Mouse (Mus musculus) adrenal gland, postnatal 10 days (tissue): ENCODE measurements at regions not wholly inside any gene's neighbourhood (a gene's known extent, or its start where the extent isn't known, plus 50 kb on each side); places are given as distances from the start of the nearest gene placed in this dataset.
A peak's percentile ranks its signal among the peaks of the same experiment; 100 is the strongest.

Source experiments
- DNase-seq: peaks from one replicate; pipeline ENCODE4 v3.0.0; 2021; ENCODE audit warnings: mixed read lengths

DNA sequence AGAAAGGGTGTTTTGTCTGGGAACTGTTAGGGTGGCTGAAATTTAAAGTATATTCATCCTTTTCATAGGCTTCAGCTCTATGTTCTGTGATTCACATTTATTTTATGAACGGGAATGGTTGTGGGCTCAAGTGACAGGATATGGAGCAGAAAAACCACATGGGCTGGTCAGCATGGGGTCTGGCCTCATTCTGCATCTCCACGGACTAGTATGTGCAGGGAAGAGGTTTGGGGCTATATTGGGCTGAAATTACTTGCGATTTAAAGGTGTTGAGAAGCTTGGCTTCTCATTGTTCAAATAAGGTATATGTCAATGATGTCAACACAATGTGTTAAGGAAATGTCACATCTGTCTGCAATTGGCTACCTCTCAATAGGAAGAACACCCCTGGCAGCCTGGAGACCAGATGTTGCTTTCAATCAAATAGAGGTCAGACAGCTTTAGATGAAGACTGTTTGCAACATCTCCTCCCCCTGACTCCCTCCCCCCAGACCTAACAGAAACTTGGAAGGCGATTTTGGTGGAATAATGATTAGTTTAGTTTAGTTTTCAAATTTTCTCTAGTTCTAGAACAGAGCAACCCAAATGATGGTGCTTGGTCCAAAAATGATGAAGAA lies 777.0 kb downstream of the Slc4a3 start:
- DNase-seq: no peak

DNA sequence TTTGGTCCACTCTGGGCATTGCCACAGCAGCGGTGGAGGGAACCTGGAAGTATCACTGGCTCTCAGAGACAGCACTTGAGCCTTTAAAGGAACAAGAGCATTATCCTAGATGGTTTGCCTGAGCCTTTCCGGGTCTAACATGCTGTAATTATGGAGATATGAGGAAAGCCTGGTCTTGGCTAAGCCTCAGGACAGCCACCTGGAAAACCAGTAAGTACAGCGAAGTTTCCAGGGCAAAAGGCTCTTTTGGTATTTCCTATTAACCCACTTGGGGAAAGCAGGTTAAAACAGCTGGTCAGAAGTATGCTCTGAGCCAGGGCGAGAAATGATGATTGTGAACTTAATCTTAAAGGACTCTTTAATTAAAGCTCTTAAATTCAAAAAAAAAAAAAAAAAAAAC lies 777.5 kb downstream of the Slc4a3 start:
- DNase-seq: no peak

DNA sequence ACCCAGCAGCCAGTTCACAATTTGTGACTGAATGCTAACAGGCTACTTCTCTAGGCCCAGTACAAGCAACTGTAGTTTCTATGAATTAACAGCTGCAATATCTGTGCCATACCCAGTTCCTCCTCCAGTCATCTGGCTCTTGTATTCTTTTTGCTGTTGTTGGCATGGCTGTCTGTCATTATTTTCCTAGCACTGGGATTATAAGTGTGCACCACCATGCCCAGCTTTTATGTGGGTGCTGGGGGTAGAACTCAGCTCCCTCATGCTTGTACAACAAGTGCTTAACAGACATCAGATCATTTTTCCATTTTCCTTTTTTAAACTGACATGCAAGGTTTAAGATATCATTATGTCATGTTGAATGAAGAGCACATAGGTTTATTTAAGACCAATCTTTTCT lies 789.9 kb downstream of the Slc4a3 start:
- no peak for DNase-seq

DNA sequence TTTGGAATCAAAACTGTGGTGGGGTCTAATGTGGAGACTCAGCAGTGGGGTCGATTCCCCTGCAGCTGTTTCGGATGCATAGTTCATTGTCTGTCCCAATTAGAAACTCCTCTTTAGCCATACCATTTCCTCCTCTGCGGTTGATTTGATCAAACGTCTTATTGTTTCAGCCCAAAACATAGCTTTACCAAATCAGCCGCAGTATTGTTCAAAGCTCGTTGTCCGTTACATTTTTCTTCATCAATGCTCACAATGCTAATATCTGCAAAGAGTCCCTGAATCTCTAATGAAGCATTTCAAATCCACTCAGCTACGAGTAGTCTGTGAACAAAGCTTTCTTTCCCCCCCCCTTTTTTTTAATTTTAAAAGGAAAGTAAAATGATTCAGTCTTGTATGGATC lies 816.0 kb downstream of the Slc4a3 start:
- DNase-seq: no peak

DNA sequence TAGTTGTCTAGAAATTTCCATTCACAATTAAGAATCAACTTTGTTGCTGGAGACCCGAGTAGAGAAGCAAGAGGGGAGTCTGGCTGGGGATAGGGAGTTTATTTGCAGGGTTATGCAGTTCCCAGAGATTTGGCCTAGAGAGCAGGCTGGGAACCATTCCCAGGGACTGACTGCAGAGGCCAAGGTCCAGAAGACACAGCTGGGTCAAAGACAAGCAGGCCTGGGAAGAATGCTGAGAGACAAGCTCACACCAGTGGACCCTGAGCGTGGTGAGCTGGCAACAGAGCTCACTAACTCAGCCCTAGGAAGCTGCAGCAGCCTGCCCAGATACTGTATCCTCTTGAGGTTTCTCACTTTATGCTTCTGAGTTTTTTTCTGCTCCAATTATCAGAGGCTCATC lies 827.9 kb downstream of the Slc4a3 start:
- DNase-seq: peak; percentile 38

DNA sequence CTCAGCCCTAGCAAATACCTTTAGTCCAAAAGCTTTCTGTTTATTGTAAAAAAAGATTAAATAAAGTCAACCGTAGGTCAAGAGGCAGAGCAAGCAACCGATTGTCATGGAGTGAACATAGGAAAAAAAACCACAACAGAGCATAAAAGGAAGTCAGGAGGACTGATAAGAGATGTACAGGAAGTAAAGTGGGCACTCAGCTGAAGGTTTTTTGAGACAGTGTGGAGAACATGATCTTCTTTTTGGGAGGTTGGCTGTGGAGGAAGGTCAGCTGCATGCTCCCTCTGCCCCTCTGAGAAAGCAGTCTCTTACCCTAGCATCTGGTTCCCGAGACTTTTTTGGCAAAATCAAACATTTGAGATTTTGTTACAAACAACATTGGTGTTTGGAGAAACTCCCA lies 832.1 kb downstream of the Slc4a3 start:
- no peak for DNase-seq

DNA sequence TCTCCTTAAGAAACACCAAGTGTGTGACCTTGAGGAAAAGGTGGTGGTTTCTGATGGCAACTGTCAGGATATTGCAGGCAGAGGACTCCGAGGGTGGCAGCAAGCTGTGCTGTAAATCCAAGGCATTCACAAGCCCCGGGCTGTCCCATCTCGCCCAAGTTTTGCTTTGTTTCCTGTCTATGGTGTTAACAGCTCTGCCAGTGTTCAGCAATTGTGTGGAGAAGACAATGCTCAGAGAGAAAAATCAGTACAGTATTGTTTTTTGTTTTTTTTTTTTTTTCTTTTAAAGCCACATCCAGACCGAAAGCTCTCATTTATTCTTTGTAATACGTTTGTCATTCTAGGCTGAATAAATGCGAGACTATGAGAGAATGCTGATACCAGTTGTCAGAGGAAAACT lies 846.5 kb downstream of the Slc4a3 start:
- DNase-seq: no peak

DNA sequence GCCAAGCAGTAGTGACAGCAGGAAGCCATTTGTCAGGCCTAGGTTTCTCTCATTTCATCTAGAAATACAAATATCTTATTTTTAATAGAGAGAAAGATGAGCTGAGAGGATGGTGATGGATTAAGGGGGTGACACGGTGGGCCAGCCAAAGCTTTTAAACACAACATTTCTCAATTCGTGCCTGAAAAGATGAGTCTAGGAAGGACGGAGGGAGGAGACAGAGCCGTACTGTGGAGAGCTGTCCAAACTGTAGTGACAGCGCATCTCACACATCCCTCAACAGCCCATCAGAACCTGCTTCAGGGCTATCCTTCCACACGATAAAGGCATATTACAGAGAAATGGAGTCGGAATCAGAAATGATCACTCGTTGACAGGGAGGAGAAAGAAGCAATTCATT lies 848.0 kb downstream of the Slc4a3 start:
- DNase-seq: no peak

DNA sequence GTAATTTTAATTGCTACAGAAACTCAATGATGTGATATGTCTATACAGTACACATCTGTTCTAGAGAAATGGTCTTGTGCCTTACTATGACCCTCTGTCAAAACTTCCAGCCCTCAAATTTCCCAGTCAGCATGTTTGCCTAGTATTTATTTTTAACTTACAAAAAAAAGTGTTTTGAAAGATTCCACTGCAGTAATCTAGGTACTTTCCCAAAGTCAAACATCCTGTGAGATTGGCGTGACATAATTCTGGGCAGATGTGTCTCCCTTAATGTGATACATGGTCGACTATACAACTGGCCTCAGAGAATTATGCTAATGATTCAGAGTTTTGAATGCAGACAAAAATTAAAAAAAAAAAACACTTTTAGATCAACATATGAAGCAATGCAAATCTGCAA lies 856.8 kb downstream of the Slc4a3 start:
- no peak for DNase-seq

DNA sequence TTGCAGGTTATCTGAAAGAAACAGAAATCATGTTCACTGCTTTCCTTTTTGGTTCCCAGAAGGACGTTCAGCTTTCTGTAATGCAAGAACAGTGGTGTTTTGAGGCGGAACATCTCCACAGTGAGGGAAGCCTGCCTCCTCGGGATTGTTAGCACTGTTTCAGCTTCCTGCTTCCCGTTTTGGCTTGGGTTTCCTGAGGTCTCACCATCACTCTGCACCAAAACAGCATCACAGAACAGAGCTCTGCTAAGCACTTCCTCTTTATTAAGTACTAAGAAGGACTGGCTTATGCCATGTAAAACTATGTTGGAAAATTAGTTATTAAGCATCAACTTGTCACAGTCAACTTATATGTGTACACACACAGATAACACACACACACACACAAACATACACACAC lies 857.9 kb downstream of the Slc4a3 start:
- no peak for DNase-seq

DNA sequence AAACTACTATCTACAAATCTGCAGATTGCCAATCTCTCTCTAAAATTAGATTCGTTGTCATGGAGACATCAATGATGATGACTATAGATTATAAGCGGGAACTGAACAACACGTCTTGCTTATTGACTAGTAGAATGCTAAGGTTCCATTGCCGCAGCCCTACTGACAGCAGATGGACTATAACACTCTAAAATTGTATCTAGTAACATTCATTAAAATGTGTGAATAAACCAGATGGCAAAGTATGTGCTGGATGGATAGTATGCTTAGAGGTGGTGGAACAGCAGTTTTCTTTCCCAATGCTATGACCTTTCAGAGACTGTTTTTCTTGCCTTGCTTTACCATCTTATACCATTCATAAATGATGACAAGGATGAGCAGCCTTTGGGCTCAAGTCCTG lies 864.7 kb downstream of the Slc4a3 start:
- DNase-seq: no peak

DNA sequence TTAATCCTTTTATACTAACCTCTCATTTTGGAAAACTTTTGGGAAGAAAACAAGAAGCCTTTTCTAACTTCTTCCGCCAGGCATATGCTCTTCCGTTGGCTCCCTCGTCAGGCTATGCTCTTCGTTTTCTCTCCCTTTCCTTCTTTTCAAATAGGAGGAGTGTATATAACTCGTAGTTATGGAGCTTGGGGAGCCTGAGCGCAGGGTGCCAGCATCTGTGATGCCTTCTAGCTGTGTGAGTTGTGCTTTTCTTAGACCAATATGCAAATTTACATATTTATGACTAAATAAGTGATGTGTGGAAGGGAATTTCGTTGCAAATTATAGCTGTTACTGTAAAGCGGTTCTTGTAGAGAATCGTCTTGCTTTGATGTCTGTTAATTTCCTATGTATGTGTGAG lies 874.5 kb downstream of the Slc4a3 start:
- no peak for DNase-seq

DNA sequence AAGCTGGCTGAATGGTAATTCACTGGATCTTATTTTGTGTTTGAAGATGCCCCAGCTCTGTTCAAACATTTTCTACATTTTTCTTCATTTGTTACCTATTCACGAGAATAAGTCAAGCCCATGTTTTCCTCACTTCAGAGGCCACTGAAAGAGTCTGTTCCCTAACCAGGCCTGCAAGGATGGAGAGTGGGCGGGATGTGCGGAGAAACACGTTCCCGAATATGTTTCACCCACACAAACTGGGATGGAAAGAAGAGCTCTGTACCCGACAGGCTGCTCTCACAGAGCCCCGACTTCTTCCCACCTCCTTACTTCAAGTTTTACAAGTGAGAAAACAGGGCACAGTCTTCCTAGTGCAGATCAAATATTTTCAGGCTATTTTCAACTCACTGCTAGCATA lies 881.4 kb downstream of the Slc4a3 start:
- no peak for DNase-seq

DNA sequence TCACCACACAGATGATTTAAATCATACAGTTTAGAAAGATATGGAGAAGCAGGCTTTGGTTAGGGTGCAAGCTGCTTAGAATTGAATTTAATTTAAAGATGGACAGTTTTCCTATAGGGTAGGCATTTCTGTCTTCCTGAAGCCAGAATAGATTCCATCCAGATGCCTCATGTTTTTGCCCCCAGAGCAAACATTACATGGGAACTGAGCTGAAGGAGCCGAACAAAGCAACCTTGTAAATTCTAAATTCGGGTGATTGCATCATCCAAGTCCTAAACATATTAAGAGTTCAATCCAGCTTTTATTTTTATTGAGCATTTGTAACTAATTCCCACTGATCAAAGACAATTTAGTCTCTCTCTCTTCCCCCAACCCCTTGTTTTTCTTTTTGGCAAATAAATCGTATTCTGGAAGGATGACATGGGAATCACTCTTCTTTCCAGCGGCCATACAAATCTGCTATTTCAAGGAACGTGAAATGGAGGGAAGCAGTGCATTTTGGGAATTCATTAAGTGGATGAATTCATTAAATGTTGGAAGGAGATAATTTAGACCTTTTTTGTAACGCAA lies 884.1 kb downstream of the Slc4a3 start:
- DNase-seq: no peak

DNA sequence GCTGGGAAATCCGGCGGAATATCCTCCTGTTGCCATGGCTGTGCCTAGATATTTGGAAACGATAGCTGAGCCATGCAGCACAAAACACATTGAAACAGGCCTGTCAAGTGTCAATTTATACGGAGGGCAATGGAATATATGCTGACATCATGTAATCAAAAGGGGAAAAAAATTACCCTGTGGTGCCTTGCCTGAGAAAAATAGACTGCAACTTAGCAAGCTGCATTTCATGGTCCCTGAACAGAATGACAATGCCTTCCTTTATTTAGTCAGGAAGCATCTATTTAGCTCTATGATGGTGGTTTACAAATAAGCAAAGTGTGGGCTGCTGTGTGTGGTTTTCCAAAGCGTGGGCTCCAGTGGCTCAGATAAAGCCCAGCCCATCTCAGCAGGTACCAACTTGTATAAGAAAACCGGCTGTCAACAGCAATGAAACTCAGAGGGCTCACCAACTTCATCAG lies 887.4 kb downstream of the Slc4a3 start:
- no peak for DNase-seq

DNA sequence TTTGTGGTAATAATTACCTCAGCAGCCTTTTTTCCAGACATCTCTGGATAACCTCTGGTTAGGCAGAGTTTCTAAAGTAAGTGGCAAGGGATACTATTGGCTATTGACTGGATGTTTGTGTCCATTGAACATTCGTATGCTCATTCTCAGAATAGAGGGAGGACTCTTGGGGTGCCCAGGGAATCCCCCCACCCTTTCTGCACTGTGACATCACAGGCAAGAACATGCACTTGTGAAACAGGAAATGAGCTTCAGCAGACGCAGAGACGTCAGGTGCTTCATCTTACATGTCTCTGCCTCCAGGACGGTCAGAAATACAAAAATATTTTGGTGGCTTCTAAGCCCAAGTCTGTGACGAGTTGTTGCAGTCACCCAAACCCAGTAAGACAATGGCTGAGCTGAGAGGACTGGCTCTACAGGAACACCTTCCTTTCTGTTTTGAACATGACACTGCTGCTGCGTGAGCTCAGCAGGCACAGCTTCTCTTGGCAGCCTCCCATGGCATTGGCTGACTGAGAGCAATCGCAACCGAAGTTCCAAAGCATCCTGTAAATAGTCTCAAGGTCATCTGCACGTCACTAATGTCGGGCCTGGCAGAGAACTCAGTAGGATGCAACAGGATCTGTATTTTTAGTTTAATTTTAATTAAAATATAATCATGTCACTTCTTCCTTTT lies 904.6 kb downstream of the Slc4a3 start:
- DNase-seq: peak; percentile 69

DNA sequence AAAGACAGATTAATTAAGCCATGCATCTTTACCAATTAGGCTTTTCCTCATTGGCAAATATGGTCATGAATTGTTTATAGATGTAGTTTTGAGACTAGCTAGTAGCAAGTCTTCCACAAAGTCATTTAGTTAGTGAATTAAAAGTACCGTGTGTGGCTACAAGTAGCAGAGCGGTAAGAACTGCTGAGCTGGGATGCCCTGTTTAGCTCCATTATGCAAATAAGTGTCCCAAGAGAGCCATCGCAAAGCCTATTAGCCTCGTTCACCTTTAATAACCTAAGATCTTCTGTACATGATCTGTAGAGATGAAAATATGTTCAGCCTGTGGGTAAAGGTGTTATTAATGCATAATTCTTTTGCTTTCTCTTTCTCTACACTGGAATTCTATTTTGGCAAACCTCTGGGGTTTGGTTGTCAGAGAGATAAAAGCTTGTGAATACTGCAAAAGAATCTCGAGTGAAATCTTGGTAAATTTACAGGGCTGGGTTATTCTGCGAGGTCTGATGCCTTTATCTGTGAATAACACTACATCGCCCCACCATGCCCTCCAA lies 907.2 kb downstream of the Slc4a3 start:
- DNase-seq: no peak

DNA sequence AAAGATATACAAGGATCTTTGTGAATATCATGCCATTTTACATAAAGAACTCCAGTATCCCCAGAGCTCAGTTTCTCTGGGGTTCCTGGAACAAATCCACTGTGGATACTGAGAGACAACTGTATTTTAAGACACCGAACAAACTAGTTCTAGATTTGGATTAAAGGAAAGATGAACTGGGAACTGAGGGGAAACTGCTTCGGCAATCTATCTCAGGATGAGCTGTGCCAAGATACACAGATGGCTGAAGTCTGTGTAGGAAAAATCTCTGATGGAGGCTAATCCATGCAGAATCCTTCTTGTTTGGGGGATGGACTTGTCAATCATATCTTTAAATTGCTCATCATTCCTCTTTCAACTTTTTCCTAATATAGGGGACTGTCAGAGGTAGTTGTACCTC lies 920.5 kb downstream of the Slc4a3 start:
- no peak for DNase-seq

DNA sequence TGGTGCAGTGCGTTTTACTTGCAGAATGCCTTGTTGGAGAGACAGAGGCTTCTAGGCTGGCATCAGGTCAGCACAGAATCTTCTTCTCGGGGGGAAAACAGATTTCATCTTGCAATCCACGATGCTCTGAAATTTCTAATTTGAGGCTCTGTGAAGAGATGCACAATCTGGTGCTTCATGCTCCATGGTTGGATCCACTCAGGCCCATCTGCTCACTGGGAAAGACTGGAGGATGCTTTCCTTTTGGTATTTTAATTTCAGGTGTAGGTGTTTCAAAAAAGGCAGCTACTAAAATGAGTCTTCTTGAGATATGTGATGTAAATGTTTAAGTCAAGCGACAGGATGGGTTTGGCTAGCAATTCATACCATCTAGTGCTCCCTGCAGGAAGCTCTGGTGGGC lies 938.1 kb downstream of the Slc4a3 start:
- no peak for DNase-seq

DNA sequence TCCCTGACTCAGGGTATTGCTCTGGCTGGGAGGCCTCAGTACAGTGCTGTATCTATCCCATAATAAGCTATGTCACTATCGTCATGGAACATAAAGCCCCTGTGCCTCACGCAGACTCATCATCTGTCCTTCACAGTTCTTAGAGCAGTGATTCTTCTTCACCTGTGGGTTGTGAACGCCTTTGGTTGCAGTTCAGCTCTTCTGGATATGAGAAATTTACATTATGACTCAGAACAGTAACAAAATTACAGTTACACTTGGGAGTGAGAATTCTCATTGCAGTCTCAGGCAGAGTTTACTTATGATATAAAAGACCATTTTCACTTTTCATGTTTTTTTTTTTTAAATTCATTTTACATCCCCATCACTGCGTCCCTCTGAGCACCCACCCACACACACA lies 941.4 kb downstream of the Slc4a3 start:
- DNase-seq: no peak

DNA sequence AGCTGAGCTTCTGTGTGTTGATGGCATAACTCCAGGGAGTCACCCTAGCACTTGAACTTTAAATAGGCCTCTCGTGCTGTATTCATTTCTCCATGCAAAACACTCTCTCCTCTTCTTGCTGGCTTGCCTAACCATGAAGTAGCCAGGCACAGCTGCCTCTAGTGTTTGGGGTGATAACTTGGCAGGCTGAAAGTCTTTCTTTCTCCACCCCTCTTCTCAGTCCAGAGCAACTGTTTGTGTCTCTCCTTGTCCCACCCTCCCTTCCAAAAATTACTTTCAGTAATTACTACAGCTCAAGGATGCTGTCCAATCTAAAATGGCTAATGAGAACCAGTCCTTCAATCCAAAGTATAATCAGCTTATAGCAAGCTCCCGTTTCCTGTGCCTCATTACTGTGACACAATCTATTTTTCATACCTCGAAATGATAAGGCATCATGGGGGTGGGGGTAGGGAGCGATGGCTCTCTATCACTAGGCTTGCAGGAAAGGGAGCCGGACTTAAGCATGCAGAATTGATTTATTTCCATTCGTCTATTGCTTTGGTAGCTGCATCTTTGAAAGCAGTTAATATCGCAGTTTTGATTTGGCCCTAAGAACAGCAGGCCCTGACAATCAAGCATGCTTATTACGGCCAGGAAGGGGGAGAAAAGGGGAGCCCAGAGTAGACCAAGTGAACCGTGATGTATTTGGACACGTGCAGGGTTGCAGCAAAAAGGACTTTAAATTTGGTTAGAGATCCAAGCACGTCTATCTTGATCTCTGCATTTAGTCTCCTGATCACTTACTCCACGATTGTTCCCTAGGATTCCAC lies 943.8 kb downstream of the Slc4a3 start:
- DNase-seq: peak; percentile 1

DNA sequence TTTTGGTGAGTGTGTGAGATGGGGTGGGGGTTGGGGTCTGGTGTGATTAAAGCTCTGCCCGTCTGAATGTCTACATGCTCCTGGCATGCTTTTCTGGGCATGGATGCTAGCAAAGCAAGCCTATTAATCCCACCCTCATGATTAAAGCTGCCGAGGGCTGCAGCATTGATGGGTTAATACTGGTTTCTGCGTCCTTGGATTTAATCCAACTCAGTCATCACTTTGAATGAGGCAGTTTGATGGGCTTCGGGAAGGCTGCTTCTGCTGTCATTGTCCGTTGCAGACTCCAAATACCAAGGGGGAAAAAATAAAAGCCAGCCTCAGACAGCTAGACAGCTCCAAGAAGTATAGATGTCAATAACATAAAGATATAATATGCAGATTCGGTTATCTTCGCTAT lies 944.7 kb downstream of the Slc4a3 start:
- peak; percentile 30 for DNase-seq

DNA sequence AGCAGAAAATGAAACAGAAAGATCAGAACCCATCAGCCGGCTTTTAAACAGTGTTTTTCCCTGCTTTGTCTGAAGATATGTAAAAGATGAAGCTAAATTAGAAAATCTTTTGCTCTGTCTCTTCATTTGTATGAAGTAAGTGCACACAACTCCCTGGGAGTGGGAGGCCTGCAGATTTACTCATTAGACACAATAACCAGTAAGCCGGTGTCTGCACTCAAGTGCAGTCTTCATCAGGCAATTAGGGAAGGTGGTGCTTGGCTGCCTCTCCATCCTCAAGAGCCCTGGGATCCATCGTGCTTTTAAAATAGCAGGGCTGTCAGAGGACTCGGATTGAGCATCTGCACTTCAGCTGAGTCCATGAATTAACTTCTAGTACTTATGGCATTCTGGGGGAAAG lies 945.1 kb downstream of the Slc4a3 start:
- no peak for DNase-seq
